Mouse (Mus musculus) megakaryocyte, embryonic 14.5 days (primary cell): Measurements from ENCODE around the gene Jmjd1c.

Source experiments
- FLI1 ChIP-seq: IDR thresholded peaks from 2 replicates; pipeline ENCODE4 v1.6.1; 2012; ENCODE audit warnings: low read length, inconsistent platforms, mixed read lengths
- GATA1 ChIP-seq: IDR thresholded peaks from 3 replicates; pipeline ENCODE4 v1.6.1; 2012; ENCODE audit warnings: mixed read lengths, low read length, inconsistent platforms, borderline replicate concordance

DNA sequence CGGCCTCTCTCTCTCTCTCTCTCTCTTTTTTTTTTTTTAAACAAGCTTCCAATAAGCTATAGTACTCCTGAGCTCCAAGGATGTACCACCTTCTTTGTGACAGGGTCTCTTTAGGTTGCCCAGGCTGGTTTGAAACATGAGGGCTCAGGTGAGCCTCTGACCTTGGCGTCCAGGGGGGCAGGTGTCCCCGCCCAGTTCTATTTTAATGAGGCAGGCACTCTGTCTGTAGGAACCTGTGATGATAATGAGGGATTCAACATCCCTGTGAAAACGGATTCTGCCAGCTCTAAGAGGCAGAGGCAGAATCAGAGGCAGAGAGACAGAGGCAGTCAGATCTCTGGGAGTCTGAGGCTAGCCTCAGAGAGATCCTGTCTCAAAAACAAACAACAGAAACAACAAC lies 13.4 kb upstream of the Jmjd1c start:
- TF ChIP-seq GATA1, result no peak
- TF ChIP-seq FLI1, result no peak
